Mouse (Mus musculus) stomach, embryonic 15.5 days (tissue): ENCODE measurements around the gene Arhgap18. TPM values are rescaled to one million over a fixed set of nuclear protein-coding genes. Genes with fewer than 3 reads are reported as not detected.
"Not testable (repeated sequence)": the region's sequence is repeated elsewhere in the genome, so short reads cannot be mapped to it uniquely, and the experiment has no call there.

Source experiments
- ATAC-seq: fragments of 200-750 bp; cut with Nextera tagmentation; 2 replicates; pipeline ENCODE4 v1.8.0; 2017; ENCODE audit warnings: low read depth, moderate number of reproducible peaks, moderate TSS enrichment; ENCODE audit not compliant: insufficient read depth, low FRiP score
- H3K27ac ChIP-seq: fragments of 300-500 bp; sonication (generic); 2 replicates; pipeline ENCODE4 v1.5.1; 2015; ENCODE audit warnings: mild to moderate bottlenecking, inconsistent platforms
- H3K27me3 ChIP-seq: fragments of 300-500 bp; sonication (generic); replicated peaks from 2 replicates; pipeline ENCODE4 v1.6.1; 2015; ENCODE audit warnings: inconsistent platforms
- H3K36me3 ChIP-seq: fragments of 300-500 bp; sonication (generic); 2 replicates; pipeline ENCODE4 v1.6.1; 2015; ENCODE audit warnings: inconsistent platforms
- H3K4me1 ChIP-seq: fragments of 300-500 bp; sonication (generic); 2 replicates; pipeline ENCODE4 v1.6.1; 2015; ENCODE audit warnings: inconsistent platforms
- H3K4me2 ChIP-seq: fragments of 300-500 bp; sonication (generic); 2 replicates; pipeline ENCODE4 v1.6.1; 2015; ENCODE audit warnings: mild to moderate bottlenecking, inconsistent platforms
- H3K4me3 ChIP-seq: fragments of 300-500 bp; sonication (generic); replicated peaks from 2 replicates; pipeline ENCODE4 v1.5.1; 2015; ENCODE audit warnings: inconsistent platforms
- H3K9ac ChIP-seq: fragments of 300-500 bp; sonication (generic); 2 replicates; pipeline ENCODE4 v1.6.1; 2015; ENCODE audit warnings: inconsistent platforms
- H3K9me3 ChIP-seq: fragments of 300-500 bp; sonication (generic); 2 replicates; pipeline ENCODE4 v1.6.1; 2016; ENCODE audit warnings: inconsistent platforms
- WGBS: fragments of 180-500 bp; shearing (Covaris S2); methylation state at CpG from one replicate; pipeline ENCODE4 v1.1.7; 2015; 5-methylcytosine and 5-hydroxymethylcytosine counted together
- polyA plus RNA-seq: library from polyadenylated mRNA; unstranded; fragments of >200 nt; fragmentation: Nextera tagmentation; extraction: Ambion mirVana; gene quantifications from 2 replicates; pipeline ENCODE4 v1.2.1, GENCODE M21; 2015

The Arhgap18 gene
- polyA plus RNA-seq, 1 experiment from 2014 or later = 35.6 TPM

DNA sequence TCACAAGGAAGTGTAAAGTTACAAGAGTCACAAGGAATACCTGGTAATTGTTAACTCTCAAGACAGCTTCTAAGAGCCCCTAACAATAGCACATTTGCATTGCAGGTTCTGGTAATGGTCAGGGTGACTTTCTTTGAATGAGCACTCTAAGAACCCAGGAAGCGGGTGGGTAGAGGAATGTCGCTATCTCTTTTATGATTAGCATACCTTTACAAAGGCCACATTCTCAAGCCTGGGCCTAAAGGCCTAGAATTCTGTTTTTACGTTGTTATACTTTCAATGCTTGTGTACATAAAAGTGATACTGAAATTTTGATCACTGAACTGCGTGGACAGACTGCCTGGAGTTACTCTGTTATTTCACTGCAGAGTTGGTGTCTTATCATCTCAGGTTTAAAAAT is 185.2 kb downstream of the Arhgap18 start:
- 81% methylated on average over 4 of the region's 4 CpGs for WGBS
- ATAC-seq, H3K9ac ChIP-seq, H3K4me1 ChIP-seq, H3K27ac ChIP-seq, H3K27me3 ChIP-seq, H3K4me3 ChIP-seq, H3K4me2 ChIP-seq, H3K9me3 ChIP-seq, H3K36me3 ChIP-seq: not testable (repeated sequence)

DNA sequence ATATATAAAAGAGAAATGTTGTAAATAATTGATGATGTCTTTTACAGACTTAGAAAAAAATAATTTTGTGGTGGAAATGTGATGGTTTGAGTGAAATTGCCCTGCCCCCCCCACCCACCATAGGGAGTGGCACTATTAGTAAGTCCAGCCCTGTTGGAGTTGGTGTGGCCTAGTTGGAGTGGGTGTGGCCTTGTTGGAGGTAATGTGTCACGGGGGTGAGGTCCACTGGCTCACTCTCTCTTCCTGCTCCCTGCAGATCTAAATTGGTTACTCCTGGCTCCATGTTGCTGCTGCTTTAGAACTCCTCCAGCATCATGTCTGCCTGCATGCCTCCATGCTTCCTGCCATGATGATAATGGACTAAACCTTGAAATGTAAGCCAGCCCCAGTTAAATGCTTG is 186.3 kb downstream of the Arhgap18 start:
- Histone ChIP-seq H3K27me3 (no peaks in the 10 kb centered on the region), H3K36me3 (no peaks in the 10 kb centered on the region), H3K4me1 (no peaks in the 10 kb centered on the region), H3K27ac (no peak overlapping the region), H3K4me3 (no peak overlapping the region), H3K4me2 (no peak overlapping the region), H3K9ac (no peak overlapping the region), H3K9me3 (no peaks in the 10 kb centered on the region)
- 29% methylated on average over 1 of the region's 1 CpGs for WGBS
- ATAC-seq = no peak

DNA sequence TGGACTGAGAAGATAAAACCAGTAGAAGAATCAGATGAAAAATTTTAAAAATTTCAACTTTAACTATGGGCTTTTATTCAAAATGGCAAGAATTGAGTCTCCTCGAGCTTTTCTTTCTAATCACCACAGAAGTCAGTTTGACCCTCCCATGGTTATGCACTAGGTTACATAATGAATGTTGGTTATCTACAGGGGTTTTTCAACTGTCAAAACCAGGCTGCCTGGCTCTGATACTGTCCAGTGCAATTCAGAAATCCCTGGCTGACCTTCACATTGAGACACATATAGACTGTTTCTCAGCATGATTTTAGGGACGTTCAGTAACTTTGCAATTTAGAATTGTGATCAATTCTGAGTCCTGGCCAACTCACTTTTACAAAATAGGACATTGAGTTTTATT is 195.1 kb downstream of the Arhgap18 start:
- Histone ChIP-seq H3K27me3 (no peaks in the 10 kb centered on the region), H3K4me2 (no peak overlapping the region), H3K9me3 (no peaks in the 10 kb centered on the region), H3K4me1 (no peaks in the 10 kb centered on the region), H3K9ac (no peak overlapping the region), H3K36me3 (no peaks in the 10 kb centered on the region), H3K4me3 (no peak overlapping the region), H3K27ac (no peak overlapping the region)
- no peak for ATAC-seq
- 55% methylated on average over 2 of the region's 2 CpGs for WGBS

DNA sequence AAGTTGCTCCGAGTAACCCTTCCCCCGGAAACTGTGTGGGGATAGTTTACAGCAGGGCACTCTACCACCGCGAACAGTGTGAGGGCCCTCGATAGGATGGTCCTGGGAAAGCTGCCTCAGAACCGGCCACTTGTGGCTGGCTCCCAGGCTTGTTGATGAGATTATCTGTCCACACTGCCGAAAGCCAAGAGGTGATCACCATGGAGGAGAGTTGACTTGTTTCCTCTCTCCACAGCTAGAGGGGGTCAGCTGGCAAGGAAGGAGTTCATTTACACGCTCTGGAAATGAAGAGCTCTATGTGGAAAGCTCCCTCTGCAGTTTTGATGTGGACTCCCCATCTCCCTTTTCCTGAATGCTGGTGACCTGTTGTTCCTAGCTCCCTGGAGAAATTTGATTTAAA is 196.4 kb downstream of the Arhgap18 start:
- 70% methylated on average over 8 of the region's 8 CpGs for WGBS
- H3K27ac ChIP-seq = no peak overlapping the region
- H3K9me3 ChIP-seq = no peaks in the 10 kb centered on the region
- H3K4me3 ChIP-seq = no peak overlapping the region
- H3K4me1 ChIP-seq = no peaks in the 10 kb centered on the region
- no peak overlapping the region for H3K4me2 ChIP-seq
- no peaks in the 10 kb centered on the region for H3K27me3 ChIP-seq
- no peak overlapping the region for H3K9ac ChIP-seq
- H3K36me3 ChIP-seq = no peaks in the 10 kb centered on the region
- no peak for ATAC-seq

DNA sequence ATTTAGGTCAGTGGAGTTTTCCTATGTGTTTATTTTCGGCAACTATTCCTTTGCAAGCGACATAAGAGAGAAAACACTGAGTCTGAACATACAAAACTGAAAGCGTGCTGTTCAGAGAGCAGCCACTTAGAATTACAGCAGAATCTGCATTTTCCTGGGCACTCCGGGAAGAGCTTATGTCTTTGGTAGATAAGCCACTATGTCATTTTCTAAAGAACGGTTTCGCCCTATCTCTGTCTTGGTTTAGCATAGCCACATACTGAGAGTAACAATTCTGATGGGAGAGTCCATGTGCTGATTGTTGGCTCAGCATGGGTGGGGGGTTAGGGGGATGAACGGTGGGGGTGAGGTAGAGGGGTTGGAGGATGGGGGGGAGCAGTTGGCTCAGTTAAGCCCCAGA is 197.2 kb downstream of the Arhgap18 start:
- ATAC-seq = no peak
- no peaks in the 10 kb centered on the region for H3K9me3 ChIP-seq
- WGBS = 73% methylated on average over 7 of the region's 7 CpGs

DNA sequence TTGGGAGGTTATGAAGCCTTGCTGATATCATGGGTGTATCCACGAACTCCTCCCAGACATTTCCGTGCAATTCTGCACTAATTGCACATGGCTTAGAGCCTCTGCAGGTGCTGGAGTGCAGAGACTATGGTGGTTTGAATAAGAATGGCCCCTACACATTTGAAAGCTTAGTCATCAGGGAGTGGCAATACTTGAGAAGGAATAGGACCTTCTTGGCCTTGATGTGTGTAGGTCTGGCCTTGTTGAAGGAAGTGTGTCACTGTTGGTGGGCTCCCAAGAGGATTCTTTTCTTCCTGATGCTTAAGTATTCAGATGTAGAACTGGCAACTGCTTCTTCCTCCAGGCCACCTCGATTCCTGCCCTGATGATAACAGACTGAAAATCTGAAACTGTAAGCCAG is 205.3 kb downstream of the Arhgap18 start:
- Histone ChIP-seq H3K9me3 (no peaks in the 10 kb centered on the region), H3K27ac (no peak overlapping the region), H3K4me3 (no peak overlapping the region), H3K4me2 (no peak overlapping the region), H3K36me3 (no peaks in the 10 kb centered on the region), H3K4me1 (no peaks in the 10 kb centered on the region), H3K27me3 (no peaks in the 10 kb centered on the region), H3K9ac (no peak overlapping the region)
- WGBS = 72% methylated on average over 3 of the region's 3 CpGs
- ATAC-seq = no peak

More for the DNA sequence above, 197.2 kb downstream of the Arhgap18 start:
- no peaks in the 10 kb centered on the region for H3K36me3 ChIP-seq
- H3K4me2 ChIP-seq = no peak overlapping the region
- no peaks in the 10 kb centered on the region for H3K4me1 ChIP-seq
- no peak overlapping the region for H3K27ac ChIP-seq
- no peak overlapping the region for H3K4me3 ChIP-seq
- no peak overlapping the region for H3K9ac ChIP-seq
- no peaks in the 10 kb centered on the region for H3K27me3 ChIP-seq
